Mouse (Mus musculus) myocyte (in vitro differentiated cells): ENCODE data around the gene Gcnt4.

Experiments
- CEBPB ChIP-seq: IDR thresholded peaks from 2 replicates; pipeline ENCODE4 v1.6.1; 2011; ENCODE audit warnings: mild to moderate bottlenecking, moderate library complexity; ENCODE audit not compliant: poor library complexity, insufficient read depth, severe bottlenecking
- E2F4 ChIP-seq: IDR thresholded peaks from one replicate; pipeline ENCODE4 v1.6.1; 2011; ENCODE audit warnings: mild to moderate bottlenecking, control low read depth, moderate library complexity; ENCODE audit not compliant: insufficient read depth
- MAX ChIP-seq: IDR thresholded peaks from one replicate; pipeline ENCODE4 v1.6.1; 2011; ENCODE audit warnings: low read depth, mild to moderate bottlenecking, control low read depth
- MYOD1 ChIP-seq, 3 experiments: IDR thresholded peaks; one replicate each; pipeline ENCODE4 v1.6.1; 2011; ENCODE audit warnings: control low read depth in 2 of 3, low read depth in 2 of 3, mild to moderate bottlenecking in 2 of 3, moderate library complexity in 1 of 3; ENCODE audit not compliant: insufficient read length in 2 of 3, control insufficient read depth in 1 of 3
- POLR2A ChIP-seq: IDR thresholded peaks from one replicate; pipeline ENCODE4 v1.6.1; 2011; ENCODE audit warnings: low read depth, mild to moderate bottlenecking, control low read depth, moderate library complexity; ENCODE audit not compliant: insufficient read length
- POLR2AphosphoS2 ChIP-seq: IDR thresholded peaks from one replicate; pipeline ENCODE4 v1.6.1; 2011; ENCODE audit warnings: low read depth, control low read depth; ENCODE audit not compliant: insufficient read length
- TCF12 ChIP-seq: IDR thresholded peaks from one replicate; pipeline ENCODE4 v1.6.1; 2011; ENCODE audit warnings: mild to moderate bottlenecking, control low read depth; ENCODE audit not compliant: poor library complexity, insufficient read depth, severe bottlenecking

- no peak for TF ChIP-seq POLR2A
- no peak for TF ChIP-seq MAX
- no peak for TF ChIP-seq TCF12
- TF ChIP-seq MYOD1 (IDR thresholded peaks at IDR 0.05; ENCODE audit: control insufficient read depth in 1 of 3, insufficient read length in 2 of 3, low read depth in 2 of 3): no peak
- TF ChIP-seq CEBPB: no peak
- TF ChIP-seq POLR2AphosphoS2: no peak
- TF ChIP-seq E2F4: no peak
Measured at GRCm38 (mm10) chr13:96945748-96946147, 21.3 kb downstream of the Gcnt4 start.
